Mouse (Mus musculus): ENCODE data around the gene Hist1h2bf.

DNA sequence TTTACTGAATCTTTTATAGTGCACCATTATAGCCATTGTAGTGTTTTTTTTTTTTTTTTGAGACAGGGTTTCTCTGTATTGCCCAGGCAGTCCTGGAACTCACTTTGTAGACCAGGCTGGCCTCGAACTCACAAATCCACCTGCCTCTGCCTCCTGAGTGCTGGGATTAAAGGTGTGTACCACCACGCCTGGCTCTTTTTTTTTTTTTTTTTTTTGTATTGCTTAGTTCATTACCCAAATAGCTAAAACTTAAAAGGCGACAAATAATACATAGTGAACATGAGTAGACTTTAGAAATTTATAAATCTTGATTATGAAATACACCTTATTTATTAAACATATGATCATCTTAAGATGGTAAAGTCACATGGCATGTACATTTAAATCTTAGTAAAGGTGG is 32.5 kb downstream of the Hist1h2bf start:
- TF ChIP-seq POLR2A (IDR thresholded peaks at IDR 0.05; ENCODE audit: extremely low read depth, insufficient read depth, low read length) (no peak), CTCF (IDR thresholded peaks at IDR 0.05; ENCODE audit: low read depth, low read length) (no peak)
